Mouse (Mus musculus) forebrain, postnatal 0 days (tissue): ENCODE data around the gene Fam84b. TPM values are rescaled to one million over a fixed set of nuclear protein-coding genes. Genes with fewer than 3 reads are reported as not detected.

ENCODE experiments used
- ATAC-seq: fragments of 200-750 bp; cut with Nextera tagmentation; 2 replicates; pipeline ENCODE4 v1.8.0; 2017; ENCODE audit warnings: mild to moderate bottlenecking, moderate library complexity
- DNase-seq: peaks from one replicate; pipeline ENCODE4 v3.0.0-alpha.2; 2015
- H3K27ac ChIP-seq: fragments of 300-500 bp; sonication (generic); 2 replicates; pipeline ENCODE4 v1.5.1; 2014; ENCODE audit warnings: low read depth, mild to moderate bottlenecking, antibody characterized with exemption, low read length, moderate library complexity, mixed read lengths
- H3K27me3 ChIP-seq: fragments of 300-500 bp; sonication (generic); 2 replicates; pipeline ENCODE4 v1.6.1; 2014; ENCODE audit warnings: mild to moderate bottlenecking, low read length, mixed read lengths; ENCODE audit not compliant: insufficient read depth
- H3K36me3 ChIP-seq: fragments of 300-500 bp; sonication (generic); 2 replicates; pipeline ENCODE4 v1.6.1; 2014; ENCODE audit warnings: mild to moderate bottlenecking, moderate library complexity; ENCODE audit not compliant: insufficient read depth
- H3K4me1 ChIP-seq: fragments of 300-500 bp; sonication (generic); 2 replicates; pipeline ENCODE4 v1.6.1; 2014; ENCODE audit warnings: antibody characterized with exemption; ENCODE audit not compliant: insufficient read depth
- H3K4me2 ChIP-seq: fragments of 300-500 bp; sonication (generic); 2 replicates; pipeline ENCODE4 v1.6.1; 2014; ENCODE audit warnings: low read depth, mild to moderate bottlenecking, moderate library complexity
- H3K4me3 ChIP-seq: fragments of 300-500 bp; sonication (generic); 2 replicates; pipeline ENCODE4 v1.5.1; 2014; ENCODE audit warnings: low read depth, low read length, mixed read lengths
- H3K9ac ChIP-seq: fragments of 300-500 bp; sonication (generic); 2 replicates; pipeline ENCODE4 v1.6.1; 2014; ENCODE audit warnings: mild to moderate bottlenecking
- H3K9me3 ChIP-seq: fragments of 300-500 bp; sonication (generic); 2 replicates; pipeline ENCODE4 v1.6.1; 2016; ENCODE audit warnings: low read length
- CTCF ChIP-seq: sonication (generic); IDR thresholded peaks from 2 replicates; pipeline ENCODE4 v1.5.1; 2016; ENCODE audit warnings: antibody characterized with exemption, control low read depth, low read depth
- WGBS: fragments of 180-500 bp; shearing (Covaris S2); extraction: QIAGEN DNeasy Blood & Tissue Kit; methylation state at CpG from one replicate; pipeline ENCODE4 v1.1.7; 2014; 5-methylcytosine and 5-hydroxymethylcytosine counted together
- polyA plus RNA-seq: library from polyadenylated mRNA; unstranded; fragments of >200 nt; fragmentation: Nextera tagmentation; extraction: Ambion mirVana; gene quantifications from 2 replicates; pipeline ENCODE4 v1.2.1, GENCODE M21; 2015
- total RNA-seq: library from RNA; depleted of rRNA; stranded (reverse); fragments of >200 nt; gene quantifications from 2 replicates; pipeline ENCODE4 v1.2.3, GENCODE M21; 2014; rRNA removed

The Fam84b gene
- total and polyA plus RNA-seq, 2 experiments from 2014 or later = 6.4 to 15.8 TPM

GRCm38 (mm10) chr15:60779531-60779973 is 74.0 kb downstream of the Fam84b start:
- Histone ChIP-seq H3K4me1 (no peaks in the 10 kb centered on the region), H3K36me3 (no peaks in the 10 kb centered on the region), H3K4me3 (no peak overlapping the region), H3K27ac (no peak overlapping the region), H3K27me3 (no peaks in the 10 kb centered on the region), H3K9me3 (no peaks in the 10 kb centered on the region), H3K9ac (no peak overlapping the region), H3K4me2 (no peak overlapping the region)
- TF ChIP-seq CTCF = no peak
- no peak for ATAC-seq
- DNase-seq = no peak
- 94% methylated on average over 1 of the region's 1 CpGs for WGBS

GRCm38 (mm10) chr15:60779063-60779462 is 74.5 kb downstream of the Fam84b start:
- H3K36me3 ChIP-seq = no peaks in the 10 kb centered on the region
- 86% methylated on average over 4 of the region's 4 CpGs for WGBS
- no peak for TF ChIP-seq CTCF

More at GRCm38 (mm10) chr15:60779063-60779462, 74.5 kb downstream of the Fam84b start:
- Histone ChIP-seq H3K9ac (no peak overlapping the region), H3K4me2 (no peak overlapping the region), H3K9me3 (no peaks in the 10 kb centered on the region), H3K27me3 (no peaks in the 10 kb centered on the region), H3K27ac (no peak overlapping the region), H3K4me1 (no peaks in the 10 kb centered on the region), H3K4me3 (no peak overlapping the region)
- DNase-seq (no peak), ATAC-seq (no peak)

Other genes with a start within 250 kb of the Fam84b start
- not detected in 2 replicates for gene A1bg, start 69.2 kb upstream of the Fam84b start, total RNA-seq
- gene A1bg, start 69.2 kb upstream of the Fam84b start, polyA plus RNA-seq = not detected in 2 replicates